Mouse (Mus musculus): ENCODE results near the gene Ttll13. TPM values are rescaled to one million over a fixed set of nuclear protein-coding genes. Genes with fewer than 3 reads are reported as not detected.

Gene Ttll13
- polyA plus RNA-seq, 1 experiment: 0.80 TPM

GRCm38 (mm10) chr7:80280032-80280431, 33.9 kb downstream of the Ttll13 start:
- no peak for TF ChIP-seq GATA1 (IDR thresholded peaks at IDR 0.05; ENCODE audit: low read length)

- no peak for TF ChIP-seq GATA1 (IDR thresholded peaks at IDR 0.05; ENCODE audit: low read length)
Measured at GRCm38 (mm10) chr7:80280998-80281397, 34.8 kb downstream of the Ttll13 start.

GRCm38 (mm10) chr7:80281646-80282045, 35.5 kb downstream of the Ttll13 start:
- no peak for TF ChIP-seq GATA1 (IDR thresholded peaks at IDR 0.05; ENCODE audit: low read length)

- no peak for TF ChIP-seq GATA1 (IDR thresholded peaks at IDR 0.05; ENCODE audit: low read length)
Measured at GRCm38 (mm10) chr7:80283226-80283918, 37.2 kb downstream of the Ttll13 start.

GRCm38 (mm10) chr7:80284391-80284790, 38.2 kb downstream of the Ttll13 start:
- no peak for TF ChIP-seq GATA1 (IDR thresholded peaks at IDR 0.05; ENCODE audit: low read length)

- TF ChIP-seq GATA1 (IDR thresholded peaks at IDR 0.05; ENCODE audit: low read length): no peak
Measured at GRCm38 (mm10) chr7:80285725-80286124, 39.5 kb downstream of the Ttll13 start.

GRCm38 (mm10) chr7:80287736-80288135, 41.6 kb downstream of the Ttll13 start:
- TF ChIP-seq GATA1 (IDR thresholded peaks at IDR 0.05; ENCODE audit: low read length): no peak

- TF ChIP-seq GATA1 (IDR thresholded peaks at IDR 0.05; ENCODE audit: low read length): no peak
Measured at GRCm38 (mm10) chr7:80294062-80294763, 48.0 kb downstream of the Ttll13 start, which contains the start of gene Prc1. TSS of gene Prc1 (plus strand) at chr7:80294450.

GRCm38 (mm10) chr7:80294764-80295648, 48.8 kb downstream of the Ttll13 start:
- TF ChIP-seq GATA1 (IDR thresholded peaks at IDR 0.05; ENCODE audit: low read length): no peak

GRCm38 (mm10) chr7:80296462-80296861, 50.3 kb downstream of the Ttll13 start:
- TF ChIP-seq GATA1 (IDR thresholded peaks at IDR 0.05; ENCODE audit: low read length): no peak

- TF ChIP-seq GATA1 (IDR thresholded peaks at IDR 0.05; ENCODE audit: low read length): no peak
Measured at GRCm38 (mm10) chr7:80297041-80297440, 50.9 kb downstream of the Ttll13 start.

- TF ChIP-seq GATA1 (IDR thresholded peaks at IDR 0.05; ENCODE audit: low read length): no peak
Measured at GRCm38 (mm10) chr7:80298754-80299153, 52.6 kb downstream of the Ttll13 start.

- no peak for TF ChIP-seq GATA1 (IDR thresholded peaks at IDR 0.05; ENCODE audit: low read length)
Measured at GRCm38 (mm10) chr7:80299568-80299967, 53.4 kb downstream of the Ttll13 start.

- no peak for TF ChIP-seq GATA1 (IDR thresholded peaks at IDR 0.05; ENCODE audit: low read length)
Measured at GRCm38 (mm10) chr7:80301522-80301921, 55.3 kb downstream of the Ttll13 start.

- no peak for TF ChIP-seq GATA1 (IDR thresholded peaks at IDR 0.05; ENCODE audit: low read length)
Measured at GRCm38 (mm10) chr7:80307766-80308165, 61.6 kb downstream of the Ttll13 start.

Other genes with a start within 250 kb of the Ttll13 start
- gene Zfp710, start 221.6 kb upstream of the Ttll13 start, polyA plus RNA-seq (2012): 38.7 and 39.3 TPM in 2 replicates
- gene Idh2, start 131.0 kb upstream of the Ttll13 start, polyA plus RNA-seq (2012): 14.1 and 15.4 TPM in 2 replicates
- 18.5 and 25.3 TPM in 2 replicates for gene Sema4b, start 59.5 kb upstream of the Ttll13 start, polyA plus RNA-seq (2012)
- 62.3 and 76.0 TPM in 2 replicates for gene Cib1, start 13.6 kb upstream of the Ttll13 start, polyA plus RNA-seq (2012)
- gene Gdpgp1, start 13.5 kb upstream of the Ttll13 start, polyA plus RNA-seq (2012): 5.3 and 6.0 TPM in 2 replicates
- 44.2 and 71.4 TPM in 2 replicates for gene Ngrn, start 14.8 kb downstream of the Ttll13 start, polyA plus RNA-seq (2012)
- gene Vps33b, start 23.3 kb downstream of the Ttll13 start, polyA plus RNA-seq (2012): 7.1 and 7.2 TPM in 2 replicates
- gene Prc1, start 48.1 kb downstream of the Ttll13 start, polyA plus RNA-seq (2012): 18.3 and 22.7 TPM in 2 replicates
- gene Rccd1, start 78.1 kb downstream of the Ttll13 start, polyA plus RNA-seq (2012): 22.2 and 24.7 TPM in 2 replicates
- gene Unc45a, start 94.6 kb downstream of the Ttll13 start, polyA plus RNA-seq (2012): 51.5 and 61.6 TPM in 2 replicates
- 84.0 and 146 TPM in 2 replicates for gene Hddc3, start 96.7 kb downstream of the Ttll13 start, polyA plus RNA-seq (2012)
- gene Man2a2, start 125.0 kb downstream of the Ttll13 start, polyA plus RNA-seq (2012): 23.0 and 31.2 TPM in 2 replicates
- 0.70 and 0.98 TPM in 2 replicates for gene Fes, start 141.6 kb downstream of the Ttll13 start, polyA plus RNA-seq (2012)
- gene Furin, start 159.1 kb downstream of the Ttll13 start, polyA plus RNA-seq (2012): 123 TPM in 2 replicates

All from G1E-ER4 (cell line).